26 mouse cellular contexts compared by ENCODE assay signal in the genomic region with DNA sequence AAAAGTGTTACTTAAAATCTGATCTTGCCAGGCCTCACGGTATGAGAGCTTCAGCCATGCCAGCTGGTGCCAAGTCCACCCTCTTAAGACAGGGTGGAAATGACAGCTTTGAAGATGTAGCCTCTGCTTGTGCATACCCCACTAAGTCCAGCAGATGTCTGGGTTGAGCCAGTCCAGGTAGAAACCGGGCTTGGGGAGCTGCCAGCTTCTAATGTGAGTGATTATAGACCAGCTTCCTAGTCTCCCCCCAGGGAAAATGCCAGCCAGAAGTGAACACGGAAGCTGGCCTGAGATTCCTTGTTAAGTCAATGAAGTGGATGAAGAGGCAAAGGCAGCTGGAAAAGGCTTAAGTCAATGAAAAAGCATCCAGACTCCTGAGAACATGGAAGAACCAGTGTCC. TPM values are rescaled to one million over a fixed set of nuclear protein-coding genes. Genes with fewer than 3 reads are reported as not detected.
A peak's percentile ranks its signal among the peaks of the same experiment; 100 is the strongest.
DNase-seq lines count a peak whose midpoint lies in the region; ATAC-seq and TF ChIP-seq lines count a peak whose summit lies in the region.
"Had no signal": no experiment of that assay in that cellular context is flagged by ENCODE, and none has a peak within 500 bp of the region (broad histone marks: within the 10 kb centered on the region; RNA-seq: fewer than 3 reads in every experiment).

No protein-coding gene starts in this region.

- DNase-seq in layer of hippocampus, adult 11-12 months (ENCODE audit: low spot score): peak; percentile 4
- DNase-seq in layer of hippocampus, postnatal 36 days: no peak
- peak; percentile 19 for DNase-seq in brain, embryonic 14.5 days (ENCODE audit: low read depth)
- no peak for DNase-seq in liver
- DNase-seq: adrenal gland, adult 8-10 months; adrenal gland, postnatal 25 days; cerebellum, adult 2 months; cerebellum, adult 9-11 months; forebrain, postnatal 0 days; gastrocnemius, adult 2 months; gastrocnemius, postnatal 14 days; heart, adult 11 months had no signal

- H3K27me3 ChIP-seq in hindbrain, embryonic 13.5 days: 0 out of 2 replicates have a peak, but pooled peaks cover 5% of the 10 kb centered on the region
- H3K27me3 ChIP-seq in hindbrain, embryonic 16.5 days (replicated peaks; ENCODE audit: control insufficient read depth, insufficient read depth, low read length): 0 out of 2 replicates have a peak, but pooled peaks cover 2% of the 10 kb centered on the region
- H3K27me3 ChIP-seq in neural tube, embryonic 13.5 days: no peaks in the 10 kb centered on the region; the same call in 1 of the 2 replicates
- no peaks in the 10 kb centered on the region for H3K27me3 ChIP-seq in neural tube, embryonic 15.5 days (replicated peaks)

- H3K27ac ChIP-seq in hindbrain, embryonic 13.5 days: peak overlapping the region; percentile 1; the same call in 1 of the 2 replicates
- H3K27ac ChIP-seq in hindbrain, embryonic 16.5 days (ENCODE audit: low read depth, low read length): no peak overlapping the region
- peak overlapping the region; percentile 61 for H3K27ac ChIP-seq in neural tube, embryonic 13.5 days (replicated peaks)
- H3K27ac ChIP-seq in neural tube, embryonic 15.5 days (replicated peaks): no peak overlapping the region
- H3K27ac ChIP-seq: embryonic facial prominence, embryonic 12.5 days; embryonic facial prominence, embryonic 15.5 days; gastrocnemius, adult 2 months had no signal

- H3K9ac ChIP-seq in hindbrain, embryonic 13.5 days: no peak overlapping the region
- no peak overlapping the region for H3K9ac ChIP-seq in hindbrain, embryonic 16.5 days (ENCODE audit: low read depth, low read length)
- H3K9ac ChIP-seq in neural tube, embryonic 13.5 days: no peak overlapping the region
- no peak overlapping the region for H3K9ac ChIP-seq in neural tube, embryonic 15.5 days (replicated peaks)
- H3K9ac ChIP-seq: embryonic facial prominence, embryonic 12.5 days; embryonic facial prominence, embryonic 15.5 days; forebrain, postnatal 0 days had no signal

- no peak for TF ChIP-seq POLR2A in brain, embryonic 14.5 days (IDR thresholded peaks at IDR 0.05; ENCODE audit: borderline replicate concordance, extremely low read depth, insufficient read depth, insufficient read length, poor library complexity, severe bottlenecking)

- TF ChIP-seq CTCF in brain, embryonic 14.5 days (IDR thresholded peaks at IDR 0.05; ENCODE audit: borderline replicate concordance, extremely low read depth, insufficient read depth, insufficient read length): no peak

- 51% methylated on average over 3 of the region's 3 CpGs for WGBS in hindbrain, embryonic 13.5 days
- WGBS in hindbrain, embryonic 16.5 days: 43% methylated on average over 3 of the region's 3 CpGs
- 35% methylated on average over 3 of the region's 3 CpGs for WGBS in neural tube, embryonic 13.5 days
- WGBS in neural tube, embryonic 15.5 days: 27% methylated on average over 3 of the region's 3 CpGs

- H3K4me2 ChIP-seq in hindbrain, embryonic 13.5 days: no peak overlapping the region
- no peak overlapping the region for H3K4me2 ChIP-seq in hindbrain, embryonic 16.5 days (ENCODE audit: low read length)
- H3K4me2 ChIP-seq in neural tube, embryonic 13.5 days: no peak overlapping the region
- no peak overlapping the region for H3K4me2 ChIP-seq in neural tube, embryonic 15.5 days
- H3K4me2 ChIP-seq: embryonic facial prominence, embryonic 12.5 days; embryonic facial prominence, embryonic 15.5 days; heart, embryonic 11.5 days had no signal

- H3K4me1 ChIP-seq in hindbrain, embryonic 13.5 days (replicated peaks): peaks cover 32% of the 10 kb centered on the region
- H3K4me1 ChIP-seq in hindbrain, embryonic 16.5 days (ENCODE audit: control insufficient read depth, insufficient read depth, low read depth, low read length): peaks cover 25% of the 10 kb centered on the region
- peaks cover 37% of the 10 kb centered on the region for H3K4me1 ChIP-seq in neural tube, embryonic 13.5 days (replicated peaks)
- H3K4me1 ChIP-seq in neural tube, embryonic 15.5 days: peaks cover 33% of the 10 kb centered on the region

- ATAC-seq in hindbrain, embryonic 13.5 days (ENCODE audit: low FRiP score): no peak
- ATAC-seq in hindbrain, embryonic 16.5 days: no peak
- ATAC-seq in neural tube, embryonic 13.5 days (ENCODE audit: low read depth): no peak
- no peak for ATAC-seq in neural tube, embryonic 15.5 days (ENCODE audit: low FRiP score)
- ATAC-seq: activated CD4-positive, CD25-positive, alpha-beta regulatory T cell, adult 4 months; CD4-positive, CD25-positive, alpha-beta regulatory T cell, adult 4 months; forebrain, embryonic 14.5 days; forebrain, postnatal 0 days had no signal

- no peak overlapping the region for H3K4me3 ChIP-seq in hindbrain, embryonic 13.5 days
- H3K4me3 ChIP-seq in hindbrain, embryonic 16.5 days (ENCODE audit: low read length): no peak overlapping the region
- no peak overlapping the region for H3K4me3 ChIP-seq in neural tube, embryonic 13.5 days
- no peak overlapping the region for H3K4me3 ChIP-seq in neural tube, embryonic 15.5 days (replicated peaks)
- H3K4me3 ChIP-seq: embryonic facial prominence, embryonic 12.5 days; embryonic facial prominence, embryonic 15.5 days; gastrocnemius, adult 2 months had no signal

- no peaks in the 10 kb centered on the region for H3K9me3 ChIP-seq in hindbrain, embryonic 13.5 days
- 0 out of 2 replicates have a peak, but pooled peaks cover 4% of the 10 kb centered on the region for H3K9me3 ChIP-seq in hindbrain, embryonic 16.5 days (ENCODE audit: control insufficient read depth, low read length)
- peaks cover 7% of the 10 kb centered on the region; the same call in 1 of the 2 replicates for H3K9me3 ChIP-seq in neural tube, embryonic 13.5 days
- no peaks in the 10 kb centered on the region for H3K9me3 ChIP-seq in neural tube, embryonic 15.5 days (replicated peaks)
- H3K9me3 ChIP-seq: embryonic facial prominence, embryonic 15.5 days had no signal

- no peaks in the 10 kb centered on the region for H3K36me3 ChIP-seq in hindbrain, embryonic 13.5 days
- H3K36me3 ChIP-seq in hindbrain, embryonic 16.5 days (ENCODE audit: control insufficient read depth, insufficient read depth, low read length): no peaks in the 10 kb centered on the region
- H3K36me3 ChIP-seq in neural tube, embryonic 13.5 days: no peaks in the 10 kb centered on the region
- no peaks in the 10 kb centered on the region for H3K36me3 ChIP-seq in neural tube, embryonic 15.5 days
- H3K36me3 ChIP-seq: embryonic facial prominence, embryonic 12.5 days; embryonic facial prominence, embryonic 15.5 days had no signal

RNA-seq across cellular contexts. Expression of gene Tmem121b, which starts 2.9 kb away (rescaled TPM):
- polyA plus RNA-seq in hindbrain, embryonic 13.5 days (2015; fragmentation: Nextera tagmentation; extraction: Ambion mirVana): 3.5 and 3.9 TPM in 2 replicates
- 2.6 and 2.7 TPM in 2 replicates for polyA plus RNA-seq in hindbrain, embryonic 16.5 days (2015; fragmentation: Nextera tagmentation; extraction: Ambion mirVana)
- 10 to 100 TPM; 37.7 to 41.3 TPM for total RNA-seq in layer of hippocampus, postnatal 36 days (2021)
- 2.2 and 2.5 TPM in 2 replicates for polyA plus RNA-seq in neural tube, embryonic 13.5 days (2015; fragmentation: Nextera tagmentation; extraction: Ambion mirVana)
- polyA plus RNA-seq in neural tube, embryonic 15.5 days (2015; fragmentation: Nextera tagmentation; extraction: Ambion mirVana): 2.1 and 2.3 TPM in 2 replicates
- polyA plus RNA-seq in brain, embryonic 14.5 days (2012; rRNA removed): 13.5 and 15.6 TPM in 2 replicates
- total RNA-seq: adrenal gland, postnatal 25 days; gastrocnemius, adult 2 months; heart, adult 8-10 months; heart, postnatal 25 days; MEL had no signal
- polyA plus RNA-seq: heart, postnatal 0 days had no signal

RNA-seq across cellular contexts. Expression of gene Il17ra, which starts 33.5 kb away (rescaled TPM):
- 8.9 and 9.8 TPM in 2 replicates for polyA plus RNA-seq in hindbrain, embryonic 13.5 days (2015; fragmentation: Nextera tagmentation; extraction: Ambion mirVana)
- polyA plus RNA-seq in hindbrain, embryonic 16.5 days (2015; fragmentation: Nextera tagmentation; extraction: Ambion mirVana): 4.9 and 6.1 TPM in 2 replicates
- total RNA-seq in layer of hippocampus, postnatal 36 days (2021): 1 to 10 TPM; 6.0 to 7.3 TPM
- polyA plus RNA-seq in neural tube, embryonic 13.5 days (2015; fragmentation: Nextera tagmentation; extraction: Ambion mirVana): 9.5 and 10.7 TPM in 2 replicates
- polyA plus RNA-seq in neural tube, embryonic 15.5 days (2015; fragmentation: Nextera tagmentation; extraction: Ambion mirVana): 4.0 and 10.4 TPM in 2 replicates
- 4.6 and 5.2 TPM in 2 replicates for polyA plus RNA-seq in brain, embryonic 14.5 days (2012; rRNA removed)

RNA-seq across cellular contexts. Expression of gene Hdhd5, which starts 34.6 kb away (rescaled TPM):
- 13.2 and 15.1 TPM in 2 replicates for polyA plus RNA-seq in hindbrain, embryonic 13.5 days (2015; fragmentation: Nextera tagmentation; extraction: Ambion mirVana)
- polyA plus RNA-seq in hindbrain, embryonic 16.5 days (2015; fragmentation: Nextera tagmentation; extraction: Ambion mirVana): 16.1 and 16.6 TPM in 2 replicates
- 10 to 100 TPM; 29.5 to 30.5 TPM for total RNA-seq in layer of hippocampus, postnatal 36 days (2021)
- polyA plus RNA-seq in neural tube, embryonic 13.5 days (2015; fragmentation: Nextera tagmentation; extraction: Ambion mirVana): 15.1 and 15.8 TPM in 2 replicates
- polyA plus RNA-seq in neural tube, embryonic 15.5 days (2015; fragmentation: Nextera tagmentation; extraction: Ambion mirVana): 16.8 and 18.8 TPM in 2 replicates
- 22.1 and 26.4 TPM in 2 replicates for polyA plus RNA-seq in brain, embryonic 14.5 days (2012; rRNA removed)

Comparison
In these comparisons a context has a peak if more than half of its experiments do, and no peak if none do; other contexts are left out.
1. H3K27ac ChIP-seq: peak in hindbrain, embryonic 13.5 days (single experiment) and neural tube, embryonic 13.5 days (single experiment); none in hindbrain, embryonic 16.5 days (single experiment) and neural tube, embryonic 15.5 days (single experiment).
2. DNase-seq: peak in layer of hippocampus, adult 11-12 months (single experiment) and brain, embryonic 14.5 days (single experiment); none in layer of hippocampus, postnatal 36 days (0 of 2) and liver (single experiment).